Mouse (Mus musculus): ENCODE measurements around the gene Gc.

DNA sequence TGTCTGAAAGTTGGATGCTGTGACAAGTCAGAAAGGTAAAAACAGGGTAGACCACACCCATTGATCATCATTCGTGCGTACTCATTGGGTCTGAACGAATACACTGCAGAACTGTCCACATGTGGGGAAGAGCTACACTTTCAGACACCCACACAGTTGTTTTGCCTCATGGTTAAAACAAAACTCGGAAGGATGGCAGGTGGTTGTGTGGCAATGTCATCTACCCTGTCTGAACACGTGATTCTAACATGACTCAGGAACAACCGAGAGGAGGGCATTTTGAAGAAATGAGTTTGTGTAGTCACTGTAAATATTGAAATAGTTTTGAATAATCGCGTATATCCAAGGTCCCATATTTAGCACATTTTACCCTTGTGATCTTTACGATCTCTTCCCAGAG, 8.4 kb downstream of the Gc start:
- no peak for TF ChIP-seq POLR2A (IDR thresholded peaks at IDR 0.05; ENCODE audit: insufficient read length, low read depth)
- TF ChIP-seq MAX (IDR thresholded peaks at IDR 0.05; ENCODE audit: low read depth): no peak
- no peak for TF ChIP-seq E2F4 (IDR thresholded peaks at IDR 0.05; ENCODE audit: insufficient read depth)
- TF ChIP-seq USF1 (IDR thresholded peaks at IDR 0.05; ENCODE audit: low read depth): no peak
- TF ChIP-seq TCF12 (IDR thresholded peaks at IDR 0.05; ENCODE audit: insufficient read depth, poor library complexity, severe bottlenecking): no peak
- no peak for TF ChIP-seq CEBPB (IDR thresholded peaks at IDR 0.05; ENCODE audit: insufficient read depth, poor library complexity, severe bottlenecking)
- TF ChIP-seq SRF (IDR thresholded peaks at IDR 0.05; ENCODE audit: control insufficient read depth, insufficient read length, low read depth): no peak

Measured in myocyte (in vitro differentiated cells).